Mouse (Mus musculus): ENCODE measurements around the gene Gm4846. TPM values are rescaled to one million over a fixed set of nuclear protein-coding genes. Genes with fewer than 3 reads are reported as not detected.

The Gm4846 gene
- total and polyA plus RNA-seq, 3 experiments: not detected

Other genes with a start within 250 kb of the Gm4846 start
- not detected in 2 replicates for gene Ildr2, start 243.4 kb downstream of the Gm4846 start, total RNA-seq (2012; rRNA removed)
- gene Ildr2, start 243.4 kb downstream of the Gm4846 start, total RNA-seq (2014; rRNA removed): not detected in 2 replicates
- gene Ildr2, start 243.4 kb downstream of the Gm4846 start, polyA plus RNA-seq (2012; ENCODE audit: insufficient read length, low read depth): not detected in 2 replicates
- 46.3 and 49.9 TPM in 2 replicates for gene Tada1, start 118.5 kb downstream of the Gm4846 start, total RNA-seq (2012; rRNA removed)
- 80.1 and 86.0 TPM in 2 replicates for gene Tada1, start 118.5 kb downstream of the Gm4846 start, total RNA-seq (2014; rRNA removed)
- gene Tada1, start 118.5 kb downstream of the Gm4846 start, polyA plus RNA-seq (2012; ENCODE audit: insufficient read length, low read depth): 49.6 and 59.5 TPM in 2 replicates
- gene Pogk, start 87.7 kb downstream of the Gm4846 start, total RNA-seq (2012; rRNA removed): 9.9 and 10.4 TPM in 2 replicates
- 4.9 TPM in 2 replicates for gene Pogk, start 87.7 kb downstream of the Gm4846 start, total RNA-seq (2014; rRNA removed)
- 7.1 and 7.3 TPM in 2 replicates for gene Pogk, start 87.7 kb downstream of the Gm4846 start, polyA plus RNA-seq (2012; ENCODE audit: insufficient read length, low read depth)
- not detected in 2 replicates for gene Gm4847, start 150.1 kb upstream of the Gm4846 start, total RNA-seq (2012; rRNA removed)
- not detected in 2 replicates for gene Gm4847, start 150.1 kb upstream of the Gm4846 start, total RNA-seq (2014; rRNA removed)
- gene Gm4847, start 150.1 kb upstream of the Gm4846 start, polyA plus RNA-seq (2012; ENCODE audit: insufficient read length, low read depth): not detected in 2 replicates
- gene Fmo9, start 184.3 kb upstream of the Gm4846 start, total RNA-seq (2012; rRNA removed): not detected in 2 replicates
- gene Fmo9, start 184.3 kb upstream of the Gm4846 start, total RNA-seq (2014; rRNA removed): not detected in 2 replicates
- not detected in 2 replicates for gene Fmo9, start 184.3 kb upstream of the Gm4846 start, polyA plus RNA-seq (2012; ENCODE audit: insufficient read length, low read depth)